Comparison of ENCODE assay signal across 8 mouse cellular contexts in the genomic region with DNA sequence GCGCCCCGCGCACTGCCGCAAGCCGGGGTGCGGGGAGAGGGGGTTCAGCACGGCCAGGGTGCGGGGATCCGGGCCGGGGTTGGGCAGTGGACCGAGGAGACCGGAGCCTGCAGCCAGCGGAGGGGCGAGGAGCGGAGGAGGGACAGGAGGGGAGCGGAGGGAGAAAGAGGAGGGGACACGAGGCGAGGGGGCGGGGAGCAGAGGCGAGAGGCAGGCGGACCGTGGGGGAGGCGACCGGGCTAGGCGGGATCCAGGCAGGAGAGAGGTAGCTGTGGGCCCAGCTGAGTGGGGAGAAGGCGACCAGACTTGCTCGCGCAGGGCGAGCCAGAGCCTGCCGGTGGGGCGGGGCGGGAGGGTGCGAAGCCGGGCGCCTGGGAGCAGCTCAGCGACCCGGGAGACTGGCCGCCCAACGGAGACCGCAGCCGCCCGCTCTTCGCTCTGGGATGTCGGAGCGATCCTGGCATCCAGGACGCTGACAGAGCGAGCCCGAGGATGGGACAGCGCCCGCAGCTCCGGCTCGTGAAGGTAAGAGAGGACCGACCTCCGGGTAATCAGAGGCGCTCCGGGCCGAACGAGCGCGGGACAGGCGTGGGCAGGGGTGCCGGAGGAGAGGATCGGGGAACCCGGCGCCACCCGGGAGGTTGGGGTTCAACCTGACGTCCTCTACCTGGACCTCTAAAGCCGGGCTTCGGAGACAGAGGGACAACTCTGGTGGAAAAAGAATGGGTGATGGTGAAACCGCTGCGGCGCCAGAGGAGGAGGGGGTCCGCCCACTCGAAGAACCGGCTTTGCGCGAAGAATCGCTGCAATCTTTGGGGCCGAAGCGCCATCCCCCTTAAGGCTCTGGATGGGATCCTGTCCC. TPM values are rescaled to one million over a fixed set of nuclear protein-coding genes. Genes with fewer than 3 reads are reported as not detected.
DNase-seq lines count a peak whose midpoint lies in the region; ATAC-seq and TF ChIP-seq lines count a peak whose summit lies in the region.

A gene (plus strand): TSS at position 276 of the 862 bp plus-strand sequence.

- TF ChIP-seq EP300 in liver, postnatal 0 days (IDR thresholded peaks at IDR 0.05; ENCODE audit: low read depth): no peak

- H3K27ac ChIP-seq in embryonic facial prominence, embryonic 11.5 days (replicated peaks; ENCODE audit: low read depth, low read length): no peak within 1 kb of the TSS
- no peak within 1 kb of the TSS for H3K27ac ChIP-seq in intestine, embryonic 15.5 days
- H3K27ac ChIP-seq in liver, postnatal 0 days (ENCODE audit: low read depth): no peak within 1 kb of the TSS
- no peak within 1 kb of the TSS for H3K27ac ChIP-seq in stomach, embryonic 16.5 days (ENCODE audit: low read length)

- peak within 1 kb of the TSS; percentile 52 for H3K4me3 ChIP-seq in embryonic facial prominence, embryonic 11.5 days (ENCODE audit: low read depth, low read length)
- peak within 1 kb of the TSS; percentile 46 for H3K4me3 ChIP-seq in intestine, embryonic 15.5 days (replicated peaks)
- peak within 1 kb of the TSS; percentile 20; the same call in 1 of the 2 replicates for H3K4me3 ChIP-seq in liver, postnatal 0 days (ENCODE audit: low read depth, low read length)
- peak within 1 kb of the TSS; percentile 54 for H3K4me3 ChIP-seq in stomach, embryonic 16.5 days (replicated peaks; ENCODE audit: low read length)

- peaks cover 43% of the 10 kb centered on the region for H3K27me3 ChIP-seq in embryonic facial prominence, embryonic 11.5 days (ENCODE audit: control insufficient read depth, insufficient read depth, low read length)
- peaks cover 72% of the 10 kb centered on the region for H3K27me3 ChIP-seq in intestine, embryonic 15.5 days (replicated peaks)
- peaks cover 69% of the 10 kb centered on the region for H3K27me3 ChIP-seq in liver, postnatal 0 days (ENCODE audit: insufficient read depth, low read length)
- peaks cover 62% of the 10 kb centered on the region for H3K27me3 ChIP-seq in stomach, embryonic 16.5 days (ENCODE audit: control insufficient read depth, insufficient read depth, low read length)

- H3K4me1 ChIP-seq in embryonic facial prominence, embryonic 11.5 days (ENCODE audit: control insufficient read depth, insufficient read depth, low read length): peaks cover 8% of the 10 kb centered on the region
- H3K4me1 ChIP-seq in intestine, embryonic 15.5 days (replicated peaks): peaks cover 21% of the 10 kb centered on the region
- H3K4me1 ChIP-seq in liver, postnatal 0 days (ENCODE audit: insufficient read depth): peaks cover 3% of the 10 kb centered on the region; the same call in 1 of the 2 replicates
- H3K4me1 ChIP-seq in stomach, embryonic 16.5 days (ENCODE audit: control insufficient read depth, insufficient read depth, low read length): peaks cover 13% of the 10 kb centered on the region; the same call in 1 of the 2 replicates

- H3K4me2 ChIP-seq in embryonic facial prominence, embryonic 11.5 days (ENCODE audit: low read depth, low read length): peak within 1 kb of the TSS; percentile 99
- H3K4me2 ChIP-seq in intestine, embryonic 15.5 days (replicated peaks): peak within 1 kb of the TSS; percentile 92
- H3K4me2 ChIP-seq in liver, postnatal 0 days (ENCODE audit: low read depth, low read length): peak within 1 kb of the TSS; percentile 40
- H3K4me2 ChIP-seq in stomach, embryonic 16.5 days (ENCODE audit: low read depth, low read length): peak within 1 kb of the TSS; percentile 93

- DNase-seq in kidney, postnatal 10 days: peak; percentile 43
- DNase-seq in kidney, postnatal 25 days: no peak
- DNase-seq in brain, adult 2 months (ENCODE audit: low read depth, low spot score): peak; percentile 92
- DNase-seq in embryonic facial prominence, embryonic 11.5 days (ENCODE audit: low spot score): peak; percentile 66
- DNase-seq in liver, postnatal 0 days: peak; percentile 16

- ATAC-seq in embryonic facial prominence, embryonic 11.5 days (replicated peaks; ENCODE audit: insufficient number of reproducible peaks, low FRiP score, low TSS enrichment, low read depth): peak; percentile 73
- ATAC-seq in intestine, embryonic 15.5 days: peak; percentile 56; the same call in 1 of the 2 replicates
- ATAC-seq in liver, postnatal 0 days: no peak
- no peak for ATAC-seq in stomach, embryonic 16.5 days (ENCODE audit: insufficient read depth, low FRiP score)
- no peak for ATAC-seq in CD4-positive, CD25-positive, alpha-beta regulatory T cell, adult 4 months

- no peaks in the 10 kb centered on the region for H3K9me3 ChIP-seq in embryonic facial prominence, embryonic 11.5 days (replicated peaks; ENCODE audit: control insufficient read depth, low read length)
- no peaks in the 10 kb centered on the region for H3K9me3 ChIP-seq in intestine, embryonic 15.5 days
- H3K9me3 ChIP-seq in liver, postnatal 0 days (ENCODE audit: low read length): no peaks in the 10 kb centered on the region
- H3K9me3 ChIP-seq in stomach, embryonic 16.5 days (replicated peaks; ENCODE audit: control insufficient read depth, low read length): no peaks in the 10 kb centered on the region

- no peaks in the 10 kb centered on the region for H3K36me3 ChIP-seq in embryonic facial prominence, embryonic 11.5 days (replicated peaks; ENCODE audit: control insufficient read depth, insufficient read depth, low read depth, low read length)
- no peaks in the 10 kb centered on the region for H3K36me3 ChIP-seq in intestine, embryonic 15.5 days
- H3K36me3 ChIP-seq in liver, postnatal 0 days (replicated peaks; ENCODE audit: insufficient read depth, low read length): no peaks in the 10 kb centered on the region
- no peaks in the 10 kb centered on the region for H3K36me3 ChIP-seq in stomach, embryonic 16.5 days (ENCODE audit: control insufficient read depth, insufficient read depth, low read length)

- TF ChIP-seq CTCF in liver, postnatal 0 days (IDR thresholded peaks at IDR 0.05; ENCODE audit: low read depth): no peak

- H3K9ac ChIP-seq in embryonic facial prominence, embryonic 11.5 days (replicated peaks; ENCODE audit: low read length): peak within 1 kb of the TSS; percentile 58
- H3K9ac ChIP-seq in intestine, embryonic 15.5 days: peak within 1 kb of the TSS; percentile 32; the same call in 1 of the 2 replicates
- H3K9ac ChIP-seq in liver, postnatal 0 days (replicated peaks): no peak within 1 kb of the TSS
- H3K9ac ChIP-seq in stomach, embryonic 16.5 days (ENCODE audit: low read length): peak within 1 kb of the TSS; percentile 36

- WGBS in embryonic facial prominence, embryonic 11.5 days: under 1% methylated on average over 72 of the region's 80 CpGs
- WGBS in intestine, embryonic 15.5 days: under 1% methylated on average over 73 of the region's 80 CpGs
- 3% methylated on average over 73 of the region's 80 CpGs for WGBS in liver, postnatal 0 days (ENCODE audit: insufficient replicate concordance)
- 1% methylated on average over 77 of the region's 80 CpGs for WGBS in stomach, embryonic 16.5 days

RNA-seq across cellular contexts. Expression of the gene that starts here (rescaled TPM):
- 0.14 and 0.31 TPM in 2 replicates for polyA plus RNA-seq in embryonic facial prominence, embryonic 11.5 days (2014; fragmentation: Nextera tagmentation; extraction: Ambion mirVana)
- 0.09 TPM in 2 replicates for polyA plus RNA-seq in intestine, embryonic 15.5 days (2015; fragmentation: Nextera tagmentation; extraction: Ambion mirVana)
- polyA plus RNA-seq in liver, postnatal 0 days (2015; fragmentation: Nextera tagmentation; extraction: Ambion mirVana): not detected in 2 replicates
- 0.09 and 0.17 TPM in 2 replicates for polyA plus RNA-seq in stomach, embryonic 16.5 days (2015; fragmentation: Nextera tagmentation; extraction: Ambion mirVana)
- polyA plus RNA-seq in CD4-positive, CD25-positive, alpha-beta regulatory T cell, adult 4 months (2017; shearing (Covaris generic)): not detected

Comparison
In these comparisons a context has a peak if more than half of its experiments do, and no peak if none do; other contexts are left out.
1. DNase-seq: peak in kidney, postnatal 10 days (single experiment) and brain, adult 2 months (single experiment); none in kidney, postnatal 25 days (0 of 2).
2. Peak in DNase-seq, ATAC-seq, H3K4me3 ChIP-seq, H3K9ac ChIP-seq and H3K4me2 ChIP-seq in embryonic facial prominence, embryonic 11.5 days; RNA of the gene not detected or under 1 TPM.
3. Peak in ATAC-seq, H3K4me3 ChIP-seq, H3K9ac ChIP-seq and H3K4me2 ChIP-seq in intestine, embryonic 15.5 days; RNA of the gene not detected or under 1 TPM.
4. Peak in DNase-seq, H3K4me3 ChIP-seq and H3K4me2 ChIP-seq in liver, postnatal 0 days; RNA of the gene not detected or under 1 TPM.
5. H3K4me2 ChIP-seq: peak in every context shown above with its lines; median percentile 99 in embryonic facial prominence, embryonic 11.5 days; 93 in stomach, embryonic 16.5 days; 92 in intestine, embryonic 15.5 days; 40 in liver, postnatal 0 days.
6. Peak in every context shown above with its lines, with median percentiles within 50 percentile points of each other: H3K4me3 ChIP-seq.